Mouse (Mus musculus) liver, adult 2 months (tissue): ENCODE results near the gene Best1.
A peak's percentile ranks its signal among the peaks of the same experiment; 100 is the strongest.

Experiments used
- CTCF ChIP-seq: fragments of 200-500 bp; IDR thresholded peaks from 2 replicates; pipeline ENCODE4 v1.5.1; 2011; ENCODE audit warnings: low read depth, low read length, control low read depth
- POLR2A ChIP-seq: fragments of 200-500 bp; IDR thresholded peaks from 2 replicates; pipeline ENCODE4 v1.6.1; 2011; ENCODE audit warnings: low read length, control low read depth; ENCODE audit not compliant: insufficient read depth; ENCODE audit errors: extremely low read depth

- TF ChIP-seq CTCF (peak; percentile 77), POLR2A (no peak)
Observed at GRCm38 (mm10) chr19:9989171-9989883, 12.1 kb downstream of the Best1 start.
